Mouse (Mus musculus) right cerebral cortex, postnatal 4 days (tissue): ENCODE data around the gene 5530401A14Rik.

Source experiments
- DNase-seq: peaks from one replicate; pipeline ENCODE4 v3.0.0-alpha.2; 2022

5530401A14Rik gene

DNA sequence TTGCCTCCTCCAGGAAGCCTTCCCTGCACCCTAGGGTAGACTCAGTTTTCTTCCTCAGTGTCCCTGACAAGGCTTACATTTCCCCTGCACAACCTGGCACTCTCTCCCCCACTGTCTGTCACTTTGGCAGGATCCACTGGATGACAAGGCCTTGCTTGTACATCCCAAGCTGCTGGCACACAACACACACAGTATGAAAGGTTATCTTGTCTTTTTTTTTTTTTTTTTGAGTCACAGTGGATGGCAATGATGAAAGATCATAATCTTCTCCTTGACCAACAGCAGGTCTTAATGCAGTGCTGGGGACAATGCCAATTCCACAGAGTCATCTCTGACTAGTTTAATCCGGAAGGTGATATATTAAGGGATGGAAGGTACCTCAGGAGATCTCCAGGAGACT is 77.0 kb downstream of the 5530401A14Rik start:
- DNase-seq: no peak

DNA sequence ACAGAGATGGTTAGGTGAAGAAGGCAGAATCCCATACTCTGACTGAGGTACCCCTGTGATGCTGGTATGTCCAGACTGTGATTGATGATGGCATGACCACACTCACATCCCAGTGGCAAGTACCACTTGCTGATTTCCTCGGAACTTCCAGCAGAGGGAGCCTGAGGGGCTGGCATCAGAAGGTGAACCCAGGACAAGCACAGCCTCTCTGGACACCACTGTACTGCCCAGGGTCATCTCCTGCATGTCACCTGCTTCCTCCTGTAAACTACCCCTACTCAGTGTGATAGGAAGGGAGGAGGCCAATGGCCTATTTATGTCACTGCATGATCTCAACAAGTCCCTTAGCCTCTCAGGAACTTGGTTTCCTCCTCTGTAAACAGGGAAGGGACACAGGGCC is 80.5 kb downstream of the 5530401A14Rik start:
- DNase-seq: no peak

DNA sequence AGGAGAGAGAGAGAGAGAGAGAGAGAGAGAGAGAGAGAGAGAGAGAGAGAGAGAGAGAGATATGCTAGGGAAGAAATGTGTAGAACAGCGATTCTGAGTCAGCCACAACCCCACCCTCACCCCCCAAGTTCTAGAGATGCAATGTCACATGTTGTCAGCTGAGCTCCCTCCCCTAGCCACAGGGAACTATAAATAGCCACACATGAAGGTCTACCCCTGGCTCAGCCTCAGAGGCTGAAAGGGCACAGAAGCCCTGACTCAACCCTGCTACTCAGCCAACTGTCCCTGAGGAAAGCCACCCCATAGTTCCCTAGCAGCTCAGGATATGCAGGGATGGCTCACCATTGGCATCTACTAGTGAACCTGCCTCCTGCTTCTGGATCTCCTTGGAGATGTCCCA is 81.7 kb downstream of the 5530401A14Rik start:
- DNase-seq: no peak
